Comparison of ENCODE assay signal across 12 mouse cellular contexts in the genomic region with DNA sequence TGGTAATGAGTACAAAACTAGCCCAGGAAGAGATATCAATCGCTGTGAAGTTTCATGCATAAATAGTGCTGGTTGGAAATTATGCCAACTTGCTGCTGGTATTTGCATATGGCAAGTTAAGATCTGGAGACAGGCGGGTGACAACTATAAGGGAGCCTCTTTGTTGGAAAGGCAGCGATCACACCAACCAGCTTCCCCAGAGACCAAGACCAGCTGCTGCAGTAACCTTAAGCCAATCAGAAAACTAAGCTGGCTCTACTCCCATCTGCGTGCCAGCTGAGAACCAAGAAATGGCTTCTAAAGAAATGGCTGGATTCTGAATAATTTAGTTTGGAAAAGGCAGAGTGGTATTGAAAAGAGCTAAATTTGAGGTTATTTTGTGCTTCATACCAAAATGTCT.
A peak's percentile ranks its signal among the peaks of the same experiment; 100 is the strongest.
DNase-seq lines count a peak whose midpoint lies in the region; ATAC-seq and TF ChIP-seq lines count a peak whose summit lies in the region.
"Had no signal": no experiment of that assay in that cellular context is flagged by ENCODE, and none has a peak within 500 bp of the region (broad histone marks: within the 10 kb centered on the region; RNA-seq: fewer than 3 reads in every experiment).

No protein-coding gene starts in this region.

- ATAC-seq in forebrain, embryonic 12.5 days (ENCODE audit: low FRiP score), result peak; percentile 82
- peak; percentile 77; the same call in 1 of the 2 replicates for ATAC-seq in hindbrain, embryonic 15.5 days (ENCODE audit: low FRiP score, low read depth)
- no peak for ATAC-seq in midbrain, postnatal 0 days (ENCODE audit: low FRiP score)
- no peak for ATAC-seq in activated CD4-positive, CD25-positive, alpha-beta regulatory T cell, adult 4 months

- 73% methylated on average over 4 of the region's 4 CpGs for WGBS in forebrain, embryonic 12.5 days
- WGBS in hindbrain, embryonic 15.5 days, result 34% methylated on average over 4 of the region's 4 CpGs
- WGBS in midbrain, postnatal 0 days, result 37% methylated on average over 4 of the region's 4 CpGs
- 89% methylated on average over 4 of the region's 4 CpGs for WGBS in heart, embryonic 10.5 days

- H3K9me3 ChIP-seq in forebrain, embryonic 12.5 days, result no peaks in the 10 kb centered on the region
- no peaks in the 10 kb centered on the region for H3K9me3 ChIP-seq in hindbrain, embryonic 15.5 days
- H3K9me3 ChIP-seq in midbrain, postnatal 0 days (ENCODE audit: low read length), result no peaks in the 10 kb centered on the region
- no peaks in the 10 kb centered on the region for H3K9me3 ChIP-seq in heart, embryonic 10.5 days
- H3K9me3 ChIP-seq: heart, embryonic 13.5 days had no signal

- intact Hi-C loops in heart, postnatal 14 days (cut with DNase I), result no loop called here

- peak; percentile 38 for DNase-seq in embryo, embryonic 11 days
- DNase-seq in embryo, embryonic 10 days (ENCODE audit: low spot score), result no peak
- DNase-seq in midbrain, postnatal 0 days (ENCODE audit: low spot score), result peak; percentile 70
- DNase-seq in heart, postnatal 14 days, result no peak
- no peak for DNase-seq in heart, embryonic 10.5 days (ENCODE audit: low spot score)
- DNase-seq: adrenal gland, postnatal 25 days; gastrocnemius, postnatal 36 days; kidney, postnatal 4 days had no signal

- no peaks in the 10 kb centered on the region for H3K27me3 ChIP-seq in forebrain, embryonic 12.5 days
- no peaks in the 10 kb centered on the region for H3K27me3 ChIP-seq in hindbrain, embryonic 15.5 days
- no peaks in the 10 kb centered on the region for H3K27me3 ChIP-seq in midbrain, postnatal 0 days (ENCODE audit: insufficient read depth, low read length)
- no peaks in the 10 kb centered on the region for H3K27me3 ChIP-seq in heart, embryonic 10.5 days (ENCODE audit: insufficient read depth, poor library complexity, severe bottlenecking)
- H3K27me3 ChIP-seq: heart, embryonic 13.5 days had no signal

- no peaks in the 10 kb centered on the region for H3K36me3 ChIP-seq in forebrain, embryonic 12.5 days (replicated peaks)
- no peaks in the 10 kb centered on the region for H3K36me3 ChIP-seq in hindbrain, embryonic 15.5 days
- no peaks in the 10 kb centered on the region for H3K36me3 ChIP-seq in midbrain, postnatal 0 days (ENCODE audit: insufficient read depth, low read length)
- H3K36me3 ChIP-seq in heart, embryonic 10.5 days, result no peaks in the 10 kb centered on the region
- H3K36me3 ChIP-seq: heart, embryonic 13.5 days had no signal

- no peak overlapping the region for H3K4me3 ChIP-seq in forebrain, embryonic 12.5 days (replicated peaks)
- H3K4me3 ChIP-seq in hindbrain, embryonic 15.5 days, result no peak overlapping the region
- H3K4me3 ChIP-seq in midbrain, postnatal 0 days (ENCODE audit: low read depth, low read length), result no peak overlapping the region
- H3K4me3 ChIP-seq in heart, embryonic 10.5 days, result no peak overlapping the region
- H3K4me3 ChIP-seq: heart, embryonic 13.5 days had no signal

- no peak overlapping the region for H3K9ac ChIP-seq in forebrain, embryonic 12.5 days
- H3K9ac ChIP-seq in hindbrain, embryonic 15.5 days, result no peak overlapping the region
- H3K9ac ChIP-seq in midbrain, postnatal 0 days (replicated peaks; ENCODE audit: low read length, poor library complexity, severe bottlenecking), result no peak overlapping the region
- H3K9ac ChIP-seq: heart, embryonic 13.5 days had no signal

- H3K27ac ChIP-seq in forebrain, embryonic 12.5 days, result no peak overlapping the region
- H3K27ac ChIP-seq in hindbrain, embryonic 15.5 days (replicated peaks), result no peak overlapping the region
- H3K27ac ChIP-seq in midbrain, postnatal 0 days (ENCODE audit: low read depth, low read length), result no peak overlapping the region
- H3K27ac ChIP-seq in heart, embryonic 10.5 days, result no peak overlapping the region
- H3K27ac ChIP-seq: heart, embryonic 13.5 days had no signal

- H3K4me2 ChIP-seq in forebrain, embryonic 12.5 days, result no peak overlapping the region
- no peak overlapping the region for H3K4me2 ChIP-seq in hindbrain, embryonic 15.5 days
- H3K4me2 ChIP-seq in midbrain, postnatal 0 days (ENCODE audit: low read depth, low read length, poor library complexity, severe bottlenecking), result no peak overlapping the region
- H3K4me2 ChIP-seq: heart, embryonic 13.5 days had no signal

- H3K4me1 ChIP-seq in forebrain, embryonic 12.5 days, result no peaks in the 10 kb centered on the region
- no peaks in the 10 kb centered on the region for H3K4me1 ChIP-seq in hindbrain, embryonic 15.5 days (replicated peaks)
- no peaks in the 10 kb centered on the region for H3K4me1 ChIP-seq in midbrain, postnatal 0 days (ENCODE audit: insufficient read depth, low read length)
- H3K4me1 ChIP-seq in heart, embryonic 10.5 days, result no peaks in the 10 kb centered on the region
- H3K4me1 ChIP-seq: heart, embryonic 13.5 days had no signal

- no peak for TF ChIP-seq CTCF in midbrain, postnatal 0 days (IDR thresholded peaks at IDR 0.05)

Comparison
In these comparisons a context has a peak if more than half of its experiments do, and no peak if none do; other contexts are left out.
1. DNase-seq: peak in embryo, embryonic 11 days (single experiment) and midbrain, postnatal 0 days (single experiment); none in embryo, embryonic 10 days (single experiment), heart, postnatal 14 days (0 of 2) and heart, embryonic 10.5 days (single experiment).
2. ATAC-seq: peak in forebrain, embryonic 12.5 days (single experiment) and hindbrain, embryonic 15.5 days (single experiment); none in midbrain, postnatal 0 days (single experiment) and activated CD4-positive, CD25-positive, alpha-beta regulatory T cell, adult 4 months (single experiment).